Mouse (Mus musculus): Measurements from ENCODE around the gene Tmem210.

- no peak for TF ChIP-seq CHD2 (IDR thresholded peaks at IDR 0.05; ENCODE audit: low read depth, low read length)
- TF ChIP-seq ZNF384 (IDR thresholded peaks at IDR 0.05; ENCODE audit: low read depth, low read length), result no peak
Observed at GRCm38 (mm10) chr2:25303931-25304656, 16.1 kb downstream of the Tmem210 start.
